Mouse (Mus musculus) cerebellum, adult (tissue): Measurements from ENCODE around the gene Cnot11.
"Not testable (repeated sequence)": the region's sequence is repeated elsewhere in the genome, so short reads cannot be mapped to it uniquely, and the experiment has no call there.

ENCODE experiments used
- ATAC-seq: cut with Nextera tagmentation; 2 replicates; pipeline ENCODE4 v1.9.2; 2017; ENCODE audit warnings: mild to moderate bottlenecking, moderate library complexity, mixed read lengths; ENCODE audit not compliant: insufficient number of reproducible peaks, low FRiP score, low TSS enrichment

Cnot11 gene

GRCm38 (mm10) chr1:39576431-39577243 lies 41.8 kb downstream of the Cnot11 start:
- ATAC-seq, result peak; percentile 76

DNA sequence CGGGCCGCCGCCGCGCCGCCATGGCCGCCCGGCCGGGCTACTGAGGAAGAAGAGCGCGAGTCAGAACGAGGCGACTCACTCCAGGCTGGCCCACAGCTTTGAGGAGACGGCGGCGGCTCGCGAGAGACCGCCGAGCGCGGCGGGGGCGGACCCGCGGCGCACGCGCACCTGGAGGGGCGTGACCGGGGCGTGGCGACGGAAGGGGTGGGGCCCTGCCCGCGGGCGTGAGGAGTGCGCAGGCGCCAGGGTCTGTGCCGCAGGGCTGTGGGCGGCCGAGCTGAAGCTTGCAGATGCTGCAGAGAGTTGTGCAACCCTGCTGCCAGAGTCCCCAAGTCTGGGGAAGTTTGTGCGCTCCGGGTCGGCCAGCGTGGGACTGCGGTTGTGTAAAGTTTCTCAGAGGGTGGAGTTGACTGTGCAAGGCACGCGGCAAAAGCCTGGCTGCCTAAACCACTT lies 42.5 kb downstream of the Cnot11 start, which contains the start of gene Rnf149:
Gene Rnf149, minus strand, starts transcription at position 153 of the 453 bp plus-strand sequence.
- peak; percentile 88 for ATAC-seq

DNA sequence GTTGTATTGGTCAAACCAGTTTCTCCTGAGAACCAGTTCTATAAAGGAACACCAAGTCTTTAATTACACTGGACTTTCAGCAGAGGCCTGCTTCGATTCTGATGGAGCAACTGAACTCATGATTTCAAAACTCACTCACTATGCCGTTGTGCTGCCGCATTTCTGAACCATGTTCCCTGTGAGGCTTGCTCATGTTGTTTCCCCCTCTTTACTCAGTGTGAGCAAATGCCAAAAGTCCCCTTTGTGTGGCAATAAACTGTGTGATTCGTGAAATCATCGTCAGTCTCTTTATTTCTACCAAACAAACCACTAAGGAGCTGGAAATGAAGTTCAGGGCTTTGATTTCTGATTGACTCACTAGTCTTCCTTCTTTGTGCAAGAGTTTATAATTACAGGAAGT lies 43.7 kb downstream of the Cnot11 start:
- no peak for ATAC-seq

DNA sequence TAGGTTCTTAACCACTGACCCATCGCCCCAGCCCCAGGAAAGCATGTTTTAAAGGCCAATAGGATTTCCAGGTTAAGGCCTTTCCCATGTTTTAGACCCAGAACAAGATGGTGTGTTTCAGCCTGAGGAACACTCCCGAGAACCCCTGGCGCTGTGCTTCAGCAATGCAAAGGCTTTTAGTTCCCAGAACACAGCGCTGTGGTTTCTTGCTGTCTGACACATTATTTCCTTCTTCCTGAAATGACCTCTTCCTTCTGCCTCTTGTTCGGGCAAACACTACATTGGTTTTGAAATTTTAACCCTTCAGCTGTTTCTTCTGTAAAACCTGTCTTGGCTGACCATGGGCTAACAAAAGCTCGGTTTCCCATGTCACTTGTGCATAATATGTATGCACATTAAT lies 44.3 kb downstream of the Cnot11 start:
- no peak for ATAC-seq

DNA sequence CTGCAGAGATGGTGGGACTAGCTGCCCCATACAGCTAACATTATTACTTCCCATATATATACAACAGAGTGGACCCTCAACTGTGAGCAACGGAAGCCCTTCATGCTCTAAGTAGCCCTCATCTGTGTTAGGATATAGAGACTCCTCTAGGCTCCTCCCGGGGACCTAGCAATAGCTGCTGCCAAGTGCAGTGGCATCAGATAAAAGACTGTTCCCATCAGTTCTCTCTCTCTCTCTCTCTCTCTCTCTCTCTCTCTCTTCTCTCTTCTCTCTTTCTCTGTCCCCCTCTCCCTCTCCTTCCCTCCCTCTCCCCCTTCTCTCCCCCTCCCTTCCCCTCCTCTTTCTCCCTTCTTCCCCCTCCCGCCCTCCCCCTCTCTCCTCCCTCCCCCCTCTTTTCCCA lies 46.4 kb downstream of the Cnot11 start:
- ATAC-seq, result no peak

GRCm38 (mm10) chr1:39583173-39583572 lies 48.4 kb downstream of the Cnot11 start:
- no peak for ATAC-seq

- ATAC-seq, result no peak
Measured at GRCm38 (mm10) chr1:39585416-39585815, 50.6 kb downstream of the Cnot11 start.

DNA sequence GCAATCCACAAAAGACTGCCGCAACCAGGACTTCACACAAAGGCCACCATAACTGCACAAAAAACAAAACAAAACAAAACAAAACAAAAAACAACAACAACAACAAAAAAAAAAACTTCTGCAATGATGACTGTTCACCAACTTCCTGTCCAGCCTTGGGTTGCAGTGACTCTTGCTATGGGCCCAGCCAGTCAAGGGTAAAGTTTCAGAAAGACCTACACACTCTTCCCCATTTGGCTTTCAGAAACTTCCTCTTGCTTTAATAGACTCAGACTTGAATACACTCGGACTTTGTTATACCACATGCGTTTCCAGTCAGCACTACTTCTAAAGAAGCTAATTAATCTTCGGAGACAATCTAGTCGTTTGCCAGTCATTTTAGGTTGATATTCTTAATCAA lies 55.4 kb downstream of the Cnot11 start:
- ATAC-seq, result no peak

GRCm38 (mm10) chr1:39591557-39591956 lies 56.8 kb downstream of the Cnot11 start:
- ATAC-seq, result not testable (repeated sequence)

DNA sequence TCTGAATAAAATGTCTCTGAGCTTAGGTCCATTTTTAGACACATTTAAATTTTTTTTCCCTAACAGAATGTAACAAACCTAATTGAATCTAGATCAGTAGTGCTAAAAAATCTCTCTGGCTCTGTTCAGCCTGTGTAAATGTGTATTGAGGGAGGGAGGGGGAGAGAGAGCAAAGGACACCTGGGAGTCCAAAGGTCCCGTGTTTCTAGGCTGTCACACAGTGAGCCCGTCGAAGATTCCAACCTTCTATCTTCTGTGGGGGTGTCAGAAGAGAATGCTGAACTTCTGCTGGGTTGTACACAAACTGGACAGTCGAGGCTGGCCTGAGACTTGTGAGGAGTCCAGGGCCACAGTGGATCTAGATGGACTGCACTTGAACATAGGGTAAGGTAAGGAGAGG lies 57.3 kb downstream of the Cnot11 start:
- no peak for ATAC-seq

- no peak for ATAC-seq
Measured at GRCm38 (mm10) chr1:39593836-39594235, 59.0 kb downstream of the Cnot11 start.
